In genomic region chr7:137102606-137103195, GRCm38 (mm10) we compare ENCODE assay signal across 28 mouse cellular contexts.
"Had no signal": no experiment of that assay in that cellular context is flagged by ENCODE, and none has a peak within 500 bp of the region (broad histone marks: within the 10 kb centered on the region; RNA-seq: fewer than 3 reads in every experiment).

No protein-coding gene starts in this region.

- H3K4me1 ChIP-seq: heart, embryonic 10.5 days; heart, embryonic 12.5 days; hindbrain, embryonic 10.5 days; intestine, embryonic 15.5 days; limb, embryonic 10.5 days; limb, embryonic 12.5 days; liver, embryonic 13.5 days; liver, embryonic 15.5 days had no signal

- H3K27me3 ChIP-seq: heart, embryonic 12.5 days; hindbrain, embryonic 12.5 days; intestine, embryonic 15.5 days; liver, embryonic 13.5 days; liver, embryonic 15.5 days had no signal

- H3K9me3 ChIP-seq: heart, embryonic 10.5 days; heart, embryonic 12.5 days; hindbrain, embryonic 10.5 days; hindbrain, embryonic 12.5 days; intestine, embryonic 15.5 days; limb, embryonic 10.5 days; limb, embryonic 12.5 days; liver, embryonic 13.5 days; liver, embryonic 15.5 days had no signal

- H3K4me3 ChIP-seq: gastrocnemius, adult 2 months; heart, adult 2 months; heart, embryonic 10.5 days; heart, embryonic 12.5 days; hindbrain, embryonic 10.5 days; hindbrain, embryonic 12.5 days; intestine, embryonic 15.5 days; layer of hippocampus, adult 2 months; left cerebral cortex, adult 2 months; limb, embryonic 10.5 days; limb, embryonic 12.5 days; liver, embryonic 13.5 days; liver, embryonic 15.5 days had no signal

- H3K4me2 ChIP-seq: heart, embryonic 12.5 days; hindbrain, embryonic 12.5 days; hindbrain, embryonic 14.5 days; intestine, embryonic 15.5 days; limb, embryonic 12.5 days; liver, embryonic 11.5 days; liver, embryonic 13.5 days; liver, embryonic 15.5 days had no signal

- H3K9ac ChIP-seq: heart, embryonic 12.5 days; hindbrain, embryonic 12.5 days; hindbrain, embryonic 14.5 days; intestine, embryonic 15.5 days; limb, embryonic 12.5 days; liver, embryonic 13.5 days; liver, embryonic 15.5 days had no signal

- DNase-seq: gastrocnemius, adult 2 months; gastrocnemius, postnatal 10 days; gastrocnemius, postnatal 25 days; heart, adult 2 months; heart, postnatal 10 days; heart, postnatal 4 days; kidney, adult 18-20 months; kidney, adult 8-10 months; kidney, postnatal 10 days; kidney, postnatal 25 days; kidney, postnatal 4 days; liver; liver, embryonic 13.5 days had no signal

- ATAC-seq: hindbrain, embryonic 16.5 days; inflammation-experienced regulatory T-cells, adult 6 months; intestine, embryonic 15.5 days; intestine, postnatal 0 days had no signal

- H3K27ac ChIP-seq: gastrocnemius, adult 2 months; heart, adult 2 months; heart, embryonic 10.5 days; hindbrain, embryonic 10.5 days; hindbrain, embryonic 12.5 days; hindbrain, embryonic 14.5 days; intestine, embryonic 15.5 days; layer of hippocampus, adult 2 months; left cerebral cortex, adult 2 months; limb, embryonic 10.5 days; limb, embryonic 12.5 days; liver, embryonic 13.5 days; liver, embryonic 15.5 days had no signal

- H3K36me3 ChIP-seq: heart, embryonic 10.5 days; heart, embryonic 12.5 days; hindbrain, embryonic 10.5 days; hindbrain, embryonic 12.5 days; intestine, embryonic 15.5 days; limb, embryonic 10.5 days; limb, embryonic 12.5 days; liver, embryonic 13.5 days; liver, embryonic 15.5 days had no signal
